Mouse (Mus musculus): ENCODE measurements around the gene Pus1.

GRCm38 (mm10) chr5:110770448-110771158 lies 9.9 kb downstream of the Pus1 start, which contains the start of gene Ep400:
- peak; percentile 82 for TF ChIP-seq POLR2A (IDR thresholded peaks at IDR 0.05; ENCODE audit: extremely low read depth, insufficient read depth, low read length)
- TF ChIP-seq CTCF (IDR thresholded peaks at IDR 0.05; ENCODE audit: extremely low read depth, insufficient read depth, low read length), result peak; percentile 54
